Mouse (Mus musculus): Measurements from ENCODE around the gene Fbxl17. TPM values are rescaled to one million over a fixed set of nuclear protein-coding genes. Genes with fewer than 3 reads are reported as not detected.

Fbxl17 gene
- polyA plus RNA-seq (2015; fragmentation: Nextera tagmentation; extraction: Ambion mirVana), result 13.6 and 32.0 TPM in 2 replicates

DNA sequence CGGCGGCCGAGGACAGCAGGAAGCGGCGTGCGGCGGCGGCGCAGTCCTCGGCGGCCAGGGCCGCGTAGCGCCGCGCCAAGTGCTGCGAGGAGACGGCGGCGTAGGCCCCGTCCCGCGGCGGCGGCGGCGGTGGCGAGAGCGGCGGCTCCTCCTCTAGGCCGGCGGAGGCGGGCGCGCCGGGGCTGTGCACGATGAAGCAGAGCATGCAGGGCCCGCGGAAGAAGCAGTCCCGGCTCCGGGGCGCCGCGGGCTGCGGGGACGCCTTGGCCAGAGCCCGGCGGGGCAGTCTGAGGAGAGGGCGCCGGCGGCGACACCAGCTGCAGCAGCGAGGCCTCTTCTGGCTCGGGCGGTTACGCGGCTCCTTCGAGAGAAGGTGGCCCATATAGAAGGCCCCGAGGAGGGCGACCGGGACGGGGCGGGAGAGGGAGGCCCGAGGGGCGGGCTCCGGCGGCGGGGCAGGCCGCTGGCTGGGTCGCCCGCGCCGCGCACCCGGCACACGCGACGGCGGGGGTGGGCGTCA is at the start of gene Fbxl17:
TSS of gene Fbxl17 (minus strand) at position 382 of the 520 bp plus-strand sequence.
- Histone ChIP-seq H3K4me2 (peak within 1 kb of the TSS; percentile 71), H3K9ac (peak within 1 kb of the TSS; percentile 95), H3K4me1 (replicated peaks) (peaks cover 45% of the 10 kb centered on the region), H3K9me3 (no peaks in the 10 kb centered on the region), H3K27ac (replicated peaks) (peak within 1 kb of the TSS; percentile 96), H3K36me3 (no peaks in the 10 kb centered on the region), H3K27me3 (no peaks in the 10 kb centered on the region), H3K4me3 (peak within 1 kb of the TSS; percentile 92)
- ATAC-seq (ENCODE audit: low FRiP score, low read depth), result peak; percentile 77
- 1% methylated on average over 58 of the region's 80 CpGs for WGBS

DNA sequence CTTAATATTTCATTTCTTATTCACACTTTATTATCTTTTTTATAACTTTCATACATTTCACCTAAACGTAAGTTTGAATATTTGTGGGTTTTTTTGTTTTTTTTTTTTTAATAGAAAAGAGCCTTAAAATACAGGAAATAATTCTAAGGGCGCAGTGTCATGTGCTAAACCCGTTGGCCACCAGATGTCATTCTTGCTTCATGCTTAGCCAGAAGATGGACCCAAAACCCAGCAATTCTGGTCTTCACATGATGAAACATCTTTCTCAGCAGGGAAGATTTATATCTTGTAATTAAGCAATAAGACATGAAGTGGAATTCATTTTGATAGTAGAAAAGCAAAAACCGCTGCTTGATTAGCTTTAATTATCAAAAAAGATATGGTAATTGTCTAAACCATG is 47.6 kb upstream of the Fbxl17 start:
- Histone ChIP-seq H3K4me3 (no peak overlapping the region), H3K27me3 (no peaks in the 10 kb centered on the region), H3K4me1 (replicated peaks) (no peaks in the 10 kb centered on the region; the same call in 1 of the 2 replicates), H3K9me3 (no peaks in the 10 kb centered on the region), H3K36me3 (no peaks in the 10 kb centered on the region), H3K9ac (no peak overlapping the region), H3K27ac (replicated peaks) (no peak overlapping the region), H3K4me2 (no peak overlapping the region)
- ATAC-seq (ENCODE audit: low FRiP score, low read depth), result no peak
- 83% methylated on average over 4 of the region's 4 CpGs for WGBS

DNA sequence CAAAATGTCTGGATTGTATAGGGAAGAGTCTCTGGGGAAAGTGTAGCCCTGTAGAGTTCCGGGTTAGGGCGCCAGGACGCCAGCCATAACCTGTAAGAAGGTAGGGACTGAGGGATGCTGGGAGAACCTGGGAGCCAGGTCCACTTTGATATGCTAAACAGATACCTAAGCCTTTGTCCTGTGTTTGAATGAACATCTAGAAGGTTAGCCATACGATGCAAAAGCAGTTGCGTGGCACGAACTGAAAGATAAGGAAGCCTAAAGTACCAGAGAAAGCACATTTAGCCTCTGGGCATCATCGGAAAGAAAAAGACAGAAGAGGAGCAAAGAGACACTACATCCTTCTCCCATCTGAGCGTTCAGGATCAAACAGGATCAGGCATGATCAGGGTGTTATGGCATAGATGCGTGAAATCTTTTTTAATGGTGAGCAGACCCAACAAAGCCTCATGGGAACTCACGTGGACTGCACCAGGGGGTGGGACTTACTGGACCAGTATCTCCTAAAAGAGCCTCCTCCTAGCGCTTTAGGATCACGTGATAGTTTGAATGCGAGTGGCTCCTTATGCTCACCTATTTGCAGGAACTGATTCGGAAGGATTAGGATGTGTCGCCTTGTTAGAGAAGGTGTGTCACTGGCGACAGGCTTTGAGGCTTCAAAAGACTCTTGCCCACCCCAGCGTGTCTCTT is 34.9 kb upstream of the Fbxl17 start:
- 90% methylated on average over 17 of the region's 17 CpGs for WGBS
- no peak overlapping the region for H3K4me2 ChIP-seq

DNA sequence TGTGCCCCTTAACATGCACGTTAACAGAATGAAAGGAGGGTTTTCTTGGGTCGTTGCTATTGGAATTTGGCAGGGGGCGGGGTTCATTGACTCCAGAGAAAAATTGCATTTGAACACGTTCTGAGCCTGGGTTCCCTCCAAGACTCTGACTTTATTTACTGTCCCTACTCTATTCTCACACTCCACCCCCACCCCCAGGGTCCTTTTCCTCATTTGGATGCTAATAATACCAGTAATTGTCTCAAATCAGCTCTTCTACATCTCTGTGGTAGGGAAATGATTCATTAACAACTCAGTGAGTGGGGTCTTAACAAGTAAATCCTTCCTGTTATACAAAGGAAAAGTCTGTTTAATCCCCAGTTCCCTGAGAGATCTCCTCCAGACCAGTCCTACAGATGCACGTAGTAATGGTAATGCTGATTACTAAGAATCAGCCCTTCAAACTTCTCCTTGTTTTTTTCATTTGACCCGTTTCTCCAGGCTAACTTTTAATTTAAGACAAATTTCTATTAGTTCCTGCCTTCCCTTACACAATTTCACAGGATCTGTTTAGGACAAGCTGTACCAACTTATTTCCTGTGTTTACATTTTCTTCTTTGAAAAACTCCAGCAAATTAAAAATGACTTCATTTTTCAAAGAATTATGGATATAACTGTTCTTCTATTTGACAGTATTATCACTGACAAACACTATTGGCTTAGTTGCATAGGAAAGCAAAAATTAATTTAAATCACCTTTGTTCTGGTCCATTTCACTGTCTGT is 33.4 kb upstream of the Fbxl17 start:
- no peak overlapping the region for H3K4me2 ChIP-seq
- no peak overlapping the region for H3K4me3 ChIP-seq
- H3K9me3 ChIP-seq, result no peaks in the 10 kb centered on the region
- ATAC-seq (ENCODE audit: low FRiP score, low read depth), result no peak
- 21% methylated on average over 6 of the region's 6 CpGs for WGBS
- H3K9ac ChIP-seq, result no peak overlapping the region
- 0 out of 2 replicates have a peak, but pooled peaks cover 3% of the 10 kb centered on the region for H3K4me1 ChIP-seq (replicated peaks)
- no peaks in the 10 kb centered on the region for H3K27me3 ChIP-seq
- H3K36me3 ChIP-seq, result no peaks in the 10 kb centered on the region
- H3K27ac ChIP-seq (replicated peaks), result no peak overlapping the region

More for the DNA sequence above, 34.9 kb upstream of the Fbxl17 start:
- Histone ChIP-seq H3K27me3 (no peaks in the 10 kb centered on the region), H3K36me3 (no peaks in the 10 kb centered on the region), H3K9ac (no peak overlapping the region), H3K4me3 (no peak overlapping the region), H3K27ac (replicated peaks) (no peak overlapping the region), H3K9me3 (no peaks in the 10 kb centered on the region), H3K4me1 (replicated peaks) (0 out of 2 replicates have a peak, but pooled peaks cover 3% of the 10 kb centered on the region)
- ATAC-seq (ENCODE audit: low FRiP score, low read depth), result no peak

DNA sequence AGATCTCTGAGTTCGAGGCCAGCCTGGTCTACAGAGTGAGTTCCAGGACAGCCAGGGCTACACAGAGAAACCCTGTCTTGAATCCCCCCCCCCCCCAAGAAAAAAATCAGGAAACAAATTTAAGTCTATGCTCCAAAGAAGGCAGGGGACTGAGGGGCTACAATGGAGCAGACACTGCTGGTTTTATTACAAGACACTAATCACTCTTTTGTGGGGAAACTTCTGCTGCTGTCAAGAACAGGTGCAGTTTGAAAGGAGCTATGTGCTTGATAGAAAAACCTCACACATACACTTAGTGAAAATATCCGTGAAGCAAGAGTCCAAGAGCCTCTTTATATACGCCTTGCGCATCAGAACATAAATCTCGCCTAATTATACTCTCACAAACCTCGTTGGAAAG is 29.7 kb upstream of the Fbxl17 start:
- Histone ChIP-seq H3K27me3 (no peaks in the 10 kb centered on the region), H3K4me1 (replicated peaks) (0 out of 2 replicates have a peak, but pooled peaks cover 3% of the 10 kb centered on the region), H3K36me3 (no peaks in the 10 kb centered on the region), H3K9ac (no peak overlapping the region), H3K27ac (replicated peaks) (no peak overlapping the region), H3K4me2 (no peak overlapping the region), H3K4me3 (no peak overlapping the region), H3K9me3 (no peaks in the 10 kb centered on the region)
- ATAC-seq (ENCODE audit: low FRiP score, low read depth), result no peak
- 65% methylated on average over 6 of the region's 6 CpGs for WGBS

DNA sequence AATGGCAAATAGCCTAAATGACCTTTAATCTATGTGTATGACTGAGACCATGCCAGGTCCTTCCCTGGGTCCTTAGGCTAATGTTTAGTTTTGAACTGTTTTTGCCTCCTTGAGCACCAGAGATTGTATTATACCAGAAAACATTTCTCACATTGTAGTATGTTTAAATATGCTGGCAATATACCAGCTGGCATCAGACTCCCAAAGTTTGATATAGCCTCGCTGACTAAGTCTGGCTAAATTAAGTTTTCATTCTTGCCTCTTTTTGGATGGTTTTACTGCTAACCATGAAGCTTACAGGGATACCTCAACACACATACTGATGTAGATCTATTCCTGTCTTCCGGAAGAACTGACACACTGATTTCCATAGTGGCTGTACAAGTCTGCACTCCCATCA is 20.9 kb upstream of the Fbxl17 start:
- H3K9ac ChIP-seq, result no peak overlapping the region
- H3K4me3 ChIP-seq, result no peak overlapping the region
- no peaks in the 10 kb centered on the region for H3K36me3 ChIP-seq
- H3K27ac ChIP-seq (replicated peaks), result no peak overlapping the region
- no peaks in the 10 kb centered on the region for H3K27me3 ChIP-seq
- H3K4me2 ChIP-seq, result no peak overlapping the region
- H3K9me3 ChIP-seq, result no peaks in the 10 kb centered on the region
- no peaks in the 10 kb centered on the region for H3K4me1 ChIP-seq (replicated peaks)
- no peak for ATAC-seq (ENCODE audit: low FRiP score, low read depth)
- WGBS, result 92% methylated on average over 2 of the region's 2 CpGs

DNA sequence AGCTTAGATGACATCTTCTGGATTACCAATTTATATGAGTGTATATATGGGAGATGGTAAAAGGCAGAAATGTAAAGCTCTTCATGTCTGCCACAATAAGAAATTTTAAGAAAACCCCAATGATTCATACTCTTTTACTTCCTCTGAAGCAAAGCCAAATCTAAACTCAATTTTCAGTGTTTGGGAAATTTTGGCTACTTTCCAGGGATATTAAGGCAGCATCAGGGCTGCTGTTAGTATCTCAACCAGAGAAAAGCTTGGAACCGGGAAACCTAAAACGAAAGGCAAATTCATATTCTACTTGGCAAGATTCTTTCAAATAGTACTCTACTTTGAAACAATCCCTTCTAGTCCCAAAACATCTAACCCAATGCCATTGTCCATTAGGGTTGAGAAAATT is 10.6 kb upstream of the Fbxl17 start:
- Histone ChIP-seq H3K9me3 (no peaks in the 10 kb centered on the region), H3K4me1 (replicated peaks) (no peaks in the 10 kb centered on the region), H3K9ac (no peak overlapping the region), H3K4me2 (no peak overlapping the region), H3K27me3 (no peaks in the 10 kb centered on the region), H3K36me3 (no peaks in the 10 kb centered on the region), H3K27ac (replicated peaks) (no peak overlapping the region), H3K4me3 (no peak overlapping the region)
- ATAC-seq (ENCODE audit: low FRiP score, low read depth), result no peak
- WGBS, result 85% methylated on average over 2 of the region's 2 CpGs

DNA sequence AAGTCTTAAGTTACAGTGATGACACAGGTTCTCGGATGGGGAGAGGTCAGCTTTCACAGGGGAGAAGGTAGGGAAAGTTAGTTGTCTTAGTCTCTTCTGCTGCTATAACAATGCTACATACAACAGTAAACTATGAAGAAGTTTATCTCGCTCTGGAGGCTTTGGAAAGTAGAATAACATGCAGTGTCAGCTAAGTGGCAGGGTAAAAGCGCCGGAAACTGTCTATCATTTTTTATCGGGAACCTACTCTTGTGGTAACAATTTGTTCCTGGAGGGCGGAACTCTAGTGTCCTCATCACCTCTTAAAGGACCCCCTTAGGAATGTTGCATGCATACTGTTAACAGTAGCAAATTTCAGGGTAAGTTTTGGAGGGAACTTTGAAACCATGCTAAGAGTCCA is 1.3 kb upstream of the Fbxl17 start:
- H3K4me3 ChIP-seq, result peak overlapping the region; percentile 92
- no peaks in the 10 kb centered on the region for H3K9me3 ChIP-seq
- H3K4me1 ChIP-seq (replicated peaks), result peaks cover 34% of the 10 kb centered on the region
- no peaks in the 10 kb centered on the region for H3K27me3 ChIP-seq
- 95% methylated on average over 6 of the region's 6 CpGs for WGBS
- no peaks in the 10 kb centered on the region for H3K36me3 ChIP-seq
- H3K9ac ChIP-seq, result no peak overlapping the region
- H3K27ac ChIP-seq (replicated peaks), result peak overlapping the region; percentile 96; the same call in 1 of the 2 replicates
- peak overlapping the region; percentile 71 for H3K4me2 ChIP-seq
- no peak for ATAC-seq (ENCODE audit: low FRiP score, low read depth)

DNA sequence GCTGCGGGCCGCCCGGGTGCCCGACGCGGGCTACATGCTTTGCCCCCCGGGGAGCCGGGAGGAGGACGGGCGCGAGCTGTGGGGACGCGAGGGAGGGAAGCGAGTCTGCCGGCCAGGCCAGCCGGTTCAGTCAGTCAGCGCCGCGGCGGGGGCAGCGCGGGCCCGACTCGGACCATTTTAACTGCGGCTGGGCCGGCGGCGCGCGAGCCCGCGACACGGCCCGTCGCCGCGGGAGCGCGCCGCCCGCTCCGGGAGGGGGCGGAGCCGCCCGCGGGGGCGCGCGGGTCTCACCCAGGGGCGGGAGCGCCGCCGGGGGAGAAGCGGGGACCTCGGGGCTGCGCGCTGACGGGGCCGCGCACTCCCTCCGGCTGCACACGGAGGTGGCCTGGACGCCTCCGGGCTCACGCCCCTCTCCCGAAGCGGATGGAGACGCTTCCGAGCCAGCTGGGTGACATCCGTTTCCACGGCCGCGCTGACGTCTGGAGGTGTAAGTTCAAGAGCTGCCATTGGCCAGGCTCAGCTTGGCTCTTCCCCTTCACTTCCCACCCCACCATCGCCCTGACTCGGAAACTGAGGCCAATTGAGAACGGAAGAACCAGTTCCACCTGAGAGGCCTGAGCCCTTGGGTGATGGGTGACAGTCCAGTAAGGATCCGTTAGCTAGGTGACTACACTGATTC is 478 bp upstream of the Fbxl17 start:
- H3K4me2 ChIP-seq, result peak overlapping the region; percentile 71
- H3K9ac ChIP-seq, result peak overlapping the region; percentile 95
- H3K36me3 ChIP-seq, result no peaks in the 10 kb centered on the region
- no peaks in the 10 kb centered on the region for H3K9me3 ChIP-seq
- peak; percentile 84 for ATAC-seq (ENCODE audit: low FRiP score, low read depth)
- no peaks in the 10 kb centered on the region for H3K27me3 ChIP-seq
- H3K27ac ChIP-seq (replicated peaks), result peak overlapping the region; percentile 96
- H3K4me1 ChIP-seq (replicated peaks), result peaks cover 41% of the 10 kb centered on the region
- 0% methylated on average over 41 of the region's 78 CpGs for WGBS
- H3K4me3 ChIP-seq, result peak overlapping the region; percentile 92

DNA sequence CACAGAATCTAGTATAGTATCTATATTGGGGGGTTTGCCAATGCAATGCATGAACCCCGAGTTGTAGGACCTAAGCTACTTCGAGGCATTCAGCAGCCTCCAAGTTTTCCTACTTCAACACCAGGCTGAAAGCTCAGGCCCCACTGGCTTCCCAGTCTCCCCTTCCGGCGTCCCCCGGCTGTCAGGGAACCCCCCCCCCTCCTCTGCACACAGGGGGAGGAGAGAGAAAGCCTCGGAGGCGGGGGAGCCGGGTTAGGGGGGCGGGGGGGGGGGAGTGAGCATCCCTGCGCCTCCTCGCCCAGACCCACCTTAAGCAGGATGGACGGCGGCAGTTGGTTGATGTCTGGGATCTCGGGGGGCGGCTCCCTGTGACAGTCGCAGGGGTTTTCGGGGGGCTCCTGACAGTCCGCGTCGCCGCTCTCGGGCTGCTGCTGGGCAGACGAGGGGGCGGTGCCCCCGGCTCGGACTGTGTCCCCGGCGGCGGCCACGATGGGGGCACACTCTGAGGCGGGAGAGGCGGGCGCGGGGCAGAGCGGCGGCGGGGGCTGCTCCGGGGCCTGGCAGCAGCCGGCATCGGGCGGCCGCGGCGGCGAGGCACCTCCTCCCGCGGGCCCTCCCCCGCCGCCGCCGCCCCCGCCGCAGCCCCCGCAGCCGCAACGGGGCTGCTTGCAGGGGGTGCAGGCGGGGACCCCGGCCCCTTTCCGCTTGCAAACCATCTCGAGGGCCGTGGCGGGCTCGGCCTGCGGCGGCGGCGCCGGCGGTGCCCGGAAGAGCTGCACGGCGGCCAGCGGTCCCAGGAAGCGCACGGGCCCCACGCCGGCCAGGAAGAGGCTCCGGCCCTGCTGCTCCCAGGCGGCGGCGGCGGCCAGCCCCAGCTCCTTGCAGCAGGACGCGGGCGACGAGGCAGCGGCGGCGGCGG is 841 bp downstream of the Fbxl17 start:
- peak; percentile 74 for ATAC-seq (ENCODE audit: low FRiP score, low read depth)
- Histone ChIP-seq H3K9me3 (no peaks in the 10 kb centered on the region), H3K36me3 (no peaks in the 10 kb centered on the region), H3K27ac (replicated peaks) (peak overlapping the region; percentile 96), H3K4me3 (peak overlapping the region; percentile 92), H3K27me3 (no peaks in the 10 kb centered on the region), H3K4me2 (peak overlapping the region; percentile 71), H3K4me1 (replicated peaks) (peaks cover 52% of the 10 kb centered on the region), H3K9ac (peak overlapping the region; percentile 95)
- WGBS, result 1% methylated on average over 68 of the region's 90 CpGs

DNA sequence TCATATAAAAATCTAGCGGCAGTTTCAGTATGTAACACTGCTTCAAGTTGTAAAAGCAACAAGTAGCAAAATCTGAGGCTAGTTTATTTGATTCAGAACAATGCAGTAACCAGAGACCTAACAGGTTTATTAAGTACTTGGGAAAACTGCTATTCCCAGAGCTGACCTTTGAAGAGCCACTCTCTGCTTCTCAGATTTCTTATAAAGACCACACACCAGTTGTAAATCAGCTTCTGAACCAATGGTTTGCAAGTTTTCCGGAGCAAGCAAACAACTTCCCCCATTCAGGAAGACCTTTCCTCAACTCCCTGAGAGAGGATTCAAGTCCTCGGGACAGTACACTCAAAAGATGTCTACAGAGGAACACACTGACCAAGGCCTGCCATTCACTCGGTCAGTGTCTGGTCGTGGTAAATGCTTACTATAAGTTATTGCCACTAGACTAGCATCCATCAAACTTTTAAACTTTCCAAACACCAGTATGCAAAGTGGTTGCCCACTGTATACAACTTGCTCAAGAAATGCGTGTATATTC is 1.6 kb downstream of the Fbxl17 start:
- peak overlapping the region; percentile 92 for H3K4me3 ChIP-seq
- H3K9ac ChIP-seq, result peak overlapping the region; percentile 95
- H3K4me2 ChIP-seq, result peak overlapping the region; percentile 71
- WGBS, result 23% methylated on average over 6 of the region's 6 CpGs
- no peaks in the 10 kb centered on the region for H3K9me3 ChIP-seq
- H3K4me1 ChIP-seq (replicated peaks), result peaks cover 57% of the 10 kb centered on the region
- ATAC-seq (ENCODE audit: low FRiP score, low read depth), result no peak; the same call in 1 of the 2 replicates
- H3K27ac ChIP-seq (replicated peaks), result peak overlapping the region; percentile 96
- H3K27me3 ChIP-seq, result no peaks in the 10 kb centered on the region
- H3K36me3 ChIP-seq, result no peaks in the 10 kb centered on the region

All from hindbrain, embryonic 15.5 days (tissue).